Mouse (Mus musculus) lung, postnatal 14 days (tissue): ENCODE measurements around the gene N4bp2.

Source experiments
- DNase-seq: peaks from one replicate; pipeline ENCODE4 v3.0.0; 2021

Gene N4bp2

DNA sequence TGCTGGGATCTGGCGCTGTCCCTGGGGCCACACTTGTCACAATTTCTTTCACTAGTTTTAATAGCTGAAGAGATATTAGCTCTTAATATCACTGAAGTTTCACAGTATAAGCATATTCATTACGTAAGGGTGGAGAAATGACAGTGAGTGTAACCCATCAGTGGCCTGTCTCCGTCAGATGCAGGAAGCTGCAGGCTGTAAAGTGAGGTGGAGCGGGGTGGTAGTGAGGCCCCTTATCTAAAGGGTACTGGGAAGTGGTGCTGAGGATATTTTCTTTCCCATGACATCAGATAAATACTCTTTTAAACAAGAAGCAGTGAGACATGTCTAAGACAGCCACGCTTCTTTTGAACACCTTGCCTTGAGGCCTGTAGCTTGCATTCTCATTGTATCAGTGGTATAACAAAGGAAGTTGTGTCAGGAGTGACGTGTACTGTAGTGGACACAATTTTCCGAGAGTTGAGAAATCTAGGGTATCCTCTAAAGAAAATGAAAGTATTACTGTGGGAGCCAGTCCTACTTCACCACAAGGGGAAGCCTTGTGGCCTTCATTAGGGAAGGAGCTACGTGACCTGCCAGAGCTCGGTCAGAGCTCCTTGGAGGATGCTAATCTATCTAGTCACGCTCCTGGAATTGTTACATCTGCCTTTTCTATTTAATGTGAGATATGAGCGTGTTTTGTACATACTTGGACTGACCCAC lies 68.7 kb downstream of the N4bp2 start:
- no peak for DNase-seq

DNA sequence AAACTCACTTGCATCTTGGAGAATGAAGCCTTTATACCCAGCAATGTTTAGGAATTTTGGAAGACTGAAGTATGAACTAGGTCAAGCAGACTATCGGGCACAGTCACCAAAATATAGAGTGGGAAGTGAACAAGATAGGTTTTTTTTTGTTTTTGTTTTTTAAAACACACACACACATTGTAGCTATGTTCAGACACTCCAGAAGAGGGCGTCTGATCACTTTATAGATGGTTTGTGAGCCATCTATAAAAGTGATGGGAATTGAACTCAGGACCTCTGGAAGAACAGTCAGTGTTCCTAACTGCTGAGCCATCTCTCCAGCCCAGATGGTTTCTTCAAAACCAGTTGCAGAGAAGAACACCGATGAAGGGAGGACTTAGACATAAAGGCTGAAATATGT lies 69.8 kb downstream of the N4bp2 start:
- DNase-seq = no peak

DNA sequence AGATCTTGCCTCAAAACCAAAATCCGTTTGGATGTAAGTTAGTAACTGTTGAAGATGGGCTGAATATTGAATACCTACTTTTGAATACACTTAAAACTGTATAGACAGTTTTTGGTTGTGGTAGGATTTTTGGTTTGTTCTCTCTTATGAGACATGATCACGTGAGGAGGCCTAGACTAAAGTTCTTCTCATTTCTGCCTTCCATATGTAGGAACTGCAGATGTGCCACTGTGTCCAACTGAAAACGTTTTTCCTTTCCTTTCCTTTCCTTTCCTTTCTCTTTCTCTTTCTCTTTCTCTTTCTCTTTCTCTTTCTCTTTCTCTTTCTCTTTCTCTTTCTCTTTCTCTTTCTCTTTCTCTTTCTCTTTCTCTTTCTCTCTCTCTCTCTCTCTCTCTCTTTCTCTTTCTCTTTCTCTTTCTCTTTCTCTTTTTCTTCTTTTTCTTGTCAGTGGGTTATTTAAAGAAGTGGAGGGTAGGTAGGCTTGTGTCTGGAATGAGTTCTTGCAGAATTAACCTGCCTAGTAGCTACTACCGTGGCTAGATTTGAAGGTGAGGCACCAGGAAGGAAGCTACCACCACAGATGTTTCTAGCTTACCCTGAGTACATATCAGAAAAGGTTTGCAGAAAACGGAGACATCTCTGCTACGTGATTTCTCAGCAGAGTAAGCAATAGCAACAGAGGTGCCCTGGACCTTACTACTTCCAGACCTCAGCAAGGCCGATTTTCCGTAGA lies 70.6 kb downstream of the N4bp2 start:
- no peak for DNase-seq

DNA sequence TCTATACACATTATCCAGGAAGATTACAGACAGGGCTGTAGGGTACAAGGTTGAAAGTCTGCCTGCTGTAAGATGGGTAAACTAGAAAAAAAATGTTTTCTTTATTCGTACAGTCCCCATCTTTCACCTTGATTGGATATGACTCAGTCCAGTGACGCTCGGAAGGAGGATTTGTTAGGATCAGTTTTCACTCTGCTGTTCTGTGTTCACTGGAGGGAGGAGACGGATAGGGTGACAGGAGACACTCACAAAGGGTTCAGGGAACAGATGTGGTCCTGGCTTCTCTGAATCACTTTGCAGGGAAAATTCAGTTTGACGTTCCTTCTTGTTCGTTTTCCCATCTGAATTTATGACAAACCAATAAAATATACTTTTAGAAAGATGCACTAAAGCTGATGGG lies 74.7 kb downstream of the N4bp2 start:
- DNase-seq = no peak

DNA sequence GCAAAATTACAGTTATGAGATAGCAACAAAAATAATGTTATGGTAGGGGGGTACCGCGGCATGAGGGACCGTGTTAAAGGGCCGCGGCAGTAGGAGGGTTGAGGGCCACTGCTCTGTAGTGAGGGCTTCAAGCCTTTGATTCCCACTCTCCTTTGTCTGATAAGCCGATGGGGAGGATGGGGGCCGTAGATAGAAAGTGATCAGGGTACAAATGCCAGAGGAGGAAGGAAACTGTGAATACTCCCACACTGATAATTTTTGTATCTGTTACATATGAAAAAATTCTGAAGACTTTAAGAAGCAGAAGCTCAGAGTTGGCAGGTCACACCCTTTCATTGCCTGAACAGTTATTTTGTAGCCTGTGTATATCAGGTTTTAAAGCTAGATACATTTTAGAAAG lies 79.6 kb downstream of the N4bp2 start:
- no peak for DNase-seq

DNA sequence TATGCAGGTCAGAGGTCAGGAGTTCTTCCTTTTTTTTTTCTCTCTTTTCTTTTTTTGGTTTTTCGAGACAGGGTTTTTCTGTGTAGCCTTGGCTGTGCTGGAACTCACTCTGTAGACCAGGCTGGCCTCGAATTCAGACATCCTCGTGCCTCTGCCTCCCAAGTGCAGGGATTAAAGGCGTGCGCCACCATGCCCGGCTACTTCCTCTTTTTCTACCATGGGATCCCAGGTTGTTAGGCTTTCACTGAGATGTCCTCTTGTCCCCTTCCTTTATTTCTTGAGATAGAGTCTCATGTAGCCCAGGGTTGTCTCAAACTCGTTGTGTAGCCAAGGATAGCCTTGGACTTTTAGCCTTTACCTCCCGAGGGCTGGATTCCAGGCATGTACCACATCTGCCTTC lies 83.2 kb downstream of the N4bp2 start:
- DNase-seq = no peak

DNA sequence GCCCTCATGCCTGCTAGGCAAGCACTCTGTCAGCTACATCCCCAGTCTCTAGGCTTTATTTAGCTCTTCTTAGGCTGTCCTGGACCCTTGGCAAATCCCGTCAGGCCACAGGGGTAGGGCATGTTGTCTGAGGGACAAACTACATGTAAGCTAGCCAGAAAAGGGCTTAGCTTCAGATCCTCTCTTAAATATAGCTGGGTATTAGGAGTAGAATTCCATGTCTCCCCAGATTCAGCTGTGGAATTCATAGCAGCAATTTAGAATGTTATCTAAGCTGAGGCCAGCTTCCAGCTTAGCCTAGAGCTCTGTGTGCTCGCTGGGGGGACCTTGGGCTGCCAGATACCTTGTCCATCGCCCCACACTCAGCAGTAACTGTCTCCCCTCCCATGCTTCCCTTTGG lies 83.6 kb downstream of the N4bp2 start:
- DNase-seq = no peak

DNA sequence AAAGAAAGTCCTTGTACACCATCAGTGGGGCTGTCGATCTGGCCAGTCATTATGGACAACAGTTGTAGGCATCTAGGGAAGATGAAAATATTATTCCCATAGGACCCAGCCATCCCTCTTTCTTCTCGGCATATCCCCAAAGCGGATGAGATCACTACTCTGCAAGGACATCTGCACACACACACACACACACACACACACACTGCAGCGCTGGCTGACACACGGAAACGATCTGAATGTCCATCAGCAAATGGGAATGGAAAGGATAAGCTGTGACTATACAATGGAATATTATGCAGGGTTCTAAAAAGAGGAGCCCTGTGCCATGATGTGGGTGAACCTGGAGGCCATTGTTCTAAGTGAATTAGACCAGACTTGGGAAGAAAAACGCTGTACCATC lies 84.3 kb downstream of the N4bp2 start:
- DNase-seq = no peak

DNA sequence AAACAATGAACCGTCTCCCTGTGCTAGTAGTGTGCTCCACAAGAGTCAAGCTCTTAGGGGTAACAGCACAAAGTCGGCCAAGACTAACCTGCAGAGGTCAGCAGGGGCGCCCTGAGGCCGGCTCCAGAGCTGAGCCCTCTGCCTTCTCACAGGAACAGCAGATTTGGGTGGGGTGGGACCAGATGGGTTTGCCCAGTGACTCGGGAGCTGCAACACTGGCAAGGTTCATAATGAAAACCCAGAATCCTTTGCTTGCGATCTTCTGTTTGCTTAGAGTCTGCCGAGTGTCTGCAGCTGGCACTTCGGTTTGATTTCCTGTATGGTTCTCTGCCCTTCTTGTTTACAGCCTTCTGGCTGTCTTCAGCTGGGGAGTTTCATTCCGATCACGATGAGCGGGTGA lies 87.4 kb downstream of the N4bp2 start:
- DNase-seq = no peak

DNA sequence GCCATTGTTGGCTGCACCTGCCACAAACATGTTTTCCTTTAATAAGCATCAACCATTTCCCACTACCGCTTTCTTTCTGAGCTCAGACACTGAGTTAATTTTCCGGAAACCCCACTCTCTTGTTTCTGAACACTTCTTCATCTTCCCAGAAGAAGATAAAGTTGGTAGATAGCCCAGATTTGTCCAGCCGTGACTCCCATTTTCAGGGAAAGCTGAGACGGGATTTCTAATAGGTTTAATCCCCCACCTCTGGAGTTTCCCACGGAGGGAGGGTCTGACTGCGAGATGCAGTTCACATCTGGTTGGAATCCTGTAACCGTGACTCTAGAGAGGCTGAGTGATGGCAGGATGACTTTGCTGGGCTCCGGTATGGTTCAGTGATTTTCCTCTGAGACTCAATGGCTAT lies 91.5 kb downstream of the N4bp2 start:
- DNase-seq = no peak

DNA sequence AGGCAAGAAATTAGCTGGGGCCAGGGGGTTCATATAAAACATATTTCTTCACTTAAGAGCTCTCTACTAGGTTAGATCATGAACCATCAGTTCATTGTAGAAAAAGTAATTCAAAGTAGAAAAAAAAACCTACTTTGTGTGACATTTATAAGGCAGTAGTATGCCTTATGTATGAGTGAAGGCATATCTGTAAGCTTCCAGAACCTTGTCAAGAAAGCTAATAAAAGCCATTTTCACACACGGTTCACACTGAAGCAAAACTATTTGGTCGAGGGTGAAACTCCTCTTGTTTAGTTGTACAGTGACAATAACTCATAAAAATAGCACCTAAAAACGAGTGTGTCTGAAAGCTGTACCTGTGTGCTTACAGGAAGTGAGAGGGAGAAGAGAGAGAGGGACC lies 92.2 kb downstream of the N4bp2 start:
- DNase-seq = no peak

DNA sequence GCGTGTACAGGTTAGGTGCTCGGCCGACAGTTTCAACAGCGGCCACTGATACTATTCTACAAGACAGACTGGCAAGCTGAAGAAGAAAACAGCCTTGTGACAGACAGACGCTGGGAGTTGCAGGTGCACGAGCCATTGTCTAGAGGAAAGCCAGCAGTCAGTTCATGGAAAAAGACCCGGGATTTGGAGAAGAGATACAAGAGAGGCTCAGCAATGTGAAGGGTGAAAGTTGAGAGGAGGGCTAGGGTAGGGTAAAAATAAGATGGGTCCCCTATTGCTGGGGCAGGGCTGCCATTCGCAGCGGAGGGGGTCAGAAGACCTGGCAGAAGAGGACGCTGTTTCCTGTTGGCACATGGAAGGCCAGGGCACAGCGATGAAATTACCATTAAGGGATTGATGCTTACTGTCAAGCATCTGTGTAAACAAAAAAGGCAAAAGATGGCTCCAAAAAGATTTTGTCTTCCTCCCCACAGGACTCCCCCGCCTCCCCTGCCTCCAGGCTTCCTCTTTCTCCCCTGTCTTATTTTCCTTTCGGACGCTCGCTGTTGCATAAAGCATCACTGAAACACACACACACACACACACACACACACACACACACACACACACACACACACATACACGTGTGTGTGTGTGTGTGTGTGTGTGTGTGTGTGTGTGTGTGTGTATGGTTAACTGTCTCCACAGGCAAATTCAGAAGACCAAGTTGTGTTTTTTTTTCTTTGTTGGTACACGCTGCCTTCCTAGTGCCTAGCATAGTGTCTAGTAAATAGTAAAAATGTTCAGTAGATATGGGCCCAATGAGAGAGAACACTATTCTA lies 93.5 kb downstream of the N4bp2 start:
- no peak for DNase-seq

DNA sequence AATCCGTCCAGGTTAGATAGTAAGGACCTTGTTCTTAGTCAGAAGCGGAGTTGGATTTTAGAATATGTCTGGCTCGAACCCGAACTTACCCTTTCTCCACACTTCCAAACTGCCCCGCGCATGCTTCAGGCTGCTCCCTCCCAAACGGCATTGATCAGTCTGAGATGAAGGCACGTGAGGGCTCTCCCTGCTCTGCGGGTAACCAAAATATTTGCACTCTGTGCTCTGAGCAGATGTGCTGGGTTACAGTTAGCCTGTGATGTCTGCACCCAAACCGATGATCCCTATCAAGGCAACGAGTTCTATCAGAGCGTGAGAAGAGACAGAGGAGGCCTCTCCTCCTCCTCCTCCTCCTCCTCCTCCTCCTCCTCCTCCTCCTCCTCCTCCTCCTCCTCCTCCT lies 94.6 kb downstream of the N4bp2 start:
- no peak for DNase-seq

DNA sequence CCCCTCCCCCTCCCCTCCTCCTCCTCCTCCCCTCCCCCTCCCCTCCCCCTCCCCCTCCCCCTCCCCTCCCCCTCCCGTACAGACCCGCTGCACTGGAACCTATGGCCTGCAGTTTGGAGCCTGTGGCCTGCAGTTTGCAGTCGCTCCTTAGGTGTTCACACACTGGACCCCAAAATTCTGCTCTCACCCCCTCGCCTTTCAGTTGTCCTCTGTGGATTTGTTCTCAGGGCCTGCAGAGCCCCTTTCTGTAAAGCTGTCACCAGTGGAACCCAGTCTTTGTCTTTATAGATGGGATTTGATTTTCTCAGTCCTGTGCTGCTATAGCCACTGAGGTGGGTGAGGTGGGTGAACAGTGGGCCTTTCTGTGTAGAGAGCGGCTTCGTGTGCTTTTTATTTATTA lies 95.0 kb downstream of the N4bp2 start:
- DNase-seq = no peak

DNA sequence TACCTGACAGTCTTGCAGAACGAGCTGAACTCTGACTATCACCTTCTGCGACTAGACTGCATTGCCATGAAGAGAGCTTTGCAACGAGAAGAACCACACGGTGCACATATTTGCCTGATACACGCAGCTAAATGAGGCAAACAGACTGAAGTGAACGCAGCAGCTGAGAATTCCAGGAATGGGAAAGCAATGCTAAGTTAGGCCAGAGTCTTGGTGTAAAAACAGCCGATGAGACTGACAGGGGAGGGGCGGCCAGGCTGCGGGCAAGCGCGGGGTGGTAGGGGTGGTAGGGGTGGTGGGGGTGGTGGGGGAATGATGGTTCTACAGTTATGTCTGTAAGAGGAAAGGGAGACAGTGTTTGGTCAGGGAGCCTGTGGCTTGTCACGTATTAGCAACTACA lies 95.6 kb downstream of the N4bp2 start:
- peak; percentile 35 for DNase-seq

DNA sequence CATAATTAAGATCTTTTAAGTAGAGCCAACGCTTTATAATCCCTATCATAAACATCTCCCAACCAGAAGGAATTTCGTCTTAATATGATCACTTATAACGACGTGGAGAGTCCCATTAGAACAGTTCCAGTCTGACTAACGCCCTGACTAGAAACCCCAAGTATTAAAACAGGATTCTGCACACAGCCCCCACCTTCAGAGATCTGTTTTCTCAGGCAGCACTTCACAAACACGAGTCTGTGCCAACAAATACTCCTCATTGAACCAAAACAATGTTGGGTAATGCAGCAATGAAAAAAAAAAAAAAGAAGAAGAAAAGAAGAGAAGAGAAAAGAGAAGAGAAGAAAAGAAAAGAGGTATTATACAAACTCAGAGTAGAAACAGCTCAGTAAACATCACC lies 96.1 kb downstream of the N4bp2 start:
- DNase-seq = peak; percentile 18

DNA sequence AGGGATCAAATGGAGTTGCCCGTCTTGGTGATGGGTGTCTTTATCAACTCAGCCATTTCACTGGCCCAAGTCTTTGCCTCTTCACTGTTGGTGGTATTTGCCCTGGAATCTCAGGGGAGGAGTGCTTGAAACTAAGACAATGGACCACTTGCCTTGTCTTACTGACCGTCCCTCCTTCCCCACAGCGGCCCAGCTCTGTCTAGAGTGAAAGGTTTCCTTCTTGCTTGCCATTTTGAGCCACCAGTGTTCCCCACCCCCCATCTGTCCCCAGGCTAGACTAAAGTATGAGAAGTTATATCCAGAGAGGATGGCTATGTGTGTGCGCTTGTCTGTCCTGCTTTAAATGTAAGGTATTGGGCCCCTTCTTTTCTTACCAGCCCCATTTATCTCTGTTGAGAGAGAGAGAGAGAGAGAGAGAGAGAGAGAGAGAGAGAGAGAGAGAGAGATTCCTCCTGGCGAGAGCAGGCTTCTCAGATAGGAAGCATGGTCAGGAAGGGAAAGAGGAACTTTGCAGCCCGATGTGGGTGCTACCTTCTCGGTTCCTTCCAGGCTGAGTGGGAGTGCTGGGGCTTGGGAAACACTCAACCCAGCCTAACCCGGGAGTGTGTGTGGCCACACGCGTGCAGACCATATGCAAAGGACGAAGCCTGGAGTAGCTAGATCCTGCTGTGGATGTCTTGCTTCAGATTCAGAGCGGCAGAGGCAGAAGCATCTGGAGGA lies 97.1 kb downstream of the N4bp2 start:
- DNase-seq = peak; percentile 17

DNA sequence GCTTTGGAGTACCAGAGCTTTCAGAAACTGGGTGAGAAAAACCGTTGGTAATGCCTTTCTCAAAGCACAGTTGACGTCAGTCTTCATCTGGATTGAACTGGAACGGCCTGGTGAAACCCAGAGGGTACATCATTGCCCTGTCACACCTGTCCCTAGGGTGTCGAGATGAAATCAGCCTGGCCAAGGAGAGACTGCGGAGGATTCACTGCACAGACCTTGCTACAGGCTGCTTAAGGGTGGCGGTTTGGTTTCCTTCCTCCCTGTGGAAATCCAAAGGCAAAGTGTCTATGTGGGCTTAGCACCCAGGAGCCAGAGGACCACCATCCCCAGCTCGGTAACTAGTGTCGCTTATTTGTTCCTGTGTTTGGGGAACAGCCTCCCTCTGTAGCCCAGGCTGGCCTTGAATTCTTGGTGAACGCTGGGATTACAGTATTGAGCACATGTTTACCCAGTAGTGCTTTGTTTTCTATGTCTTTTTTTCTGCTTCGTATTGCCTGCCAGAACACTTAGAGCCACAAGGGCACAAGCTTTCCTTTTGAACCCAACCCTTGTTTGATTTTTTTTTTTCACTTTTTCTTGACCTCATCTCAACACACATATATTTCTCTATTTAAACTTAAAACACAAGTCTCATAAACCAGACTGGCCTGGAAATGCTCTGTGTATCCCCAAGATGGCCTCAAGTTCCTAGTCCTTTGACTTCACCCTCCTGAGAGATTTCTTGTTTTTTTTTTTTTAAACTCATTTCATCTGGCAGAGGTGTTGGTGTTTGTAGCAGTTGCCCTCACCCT lies 98.0 kb downstream of the N4bp2 start, which contains the start of gene Rhoh:
Gene Rhoh (plus strand): TSS at position 60 of the 791 bp plus-strand sequence.
- DNase-seq = no peak

DNA sequence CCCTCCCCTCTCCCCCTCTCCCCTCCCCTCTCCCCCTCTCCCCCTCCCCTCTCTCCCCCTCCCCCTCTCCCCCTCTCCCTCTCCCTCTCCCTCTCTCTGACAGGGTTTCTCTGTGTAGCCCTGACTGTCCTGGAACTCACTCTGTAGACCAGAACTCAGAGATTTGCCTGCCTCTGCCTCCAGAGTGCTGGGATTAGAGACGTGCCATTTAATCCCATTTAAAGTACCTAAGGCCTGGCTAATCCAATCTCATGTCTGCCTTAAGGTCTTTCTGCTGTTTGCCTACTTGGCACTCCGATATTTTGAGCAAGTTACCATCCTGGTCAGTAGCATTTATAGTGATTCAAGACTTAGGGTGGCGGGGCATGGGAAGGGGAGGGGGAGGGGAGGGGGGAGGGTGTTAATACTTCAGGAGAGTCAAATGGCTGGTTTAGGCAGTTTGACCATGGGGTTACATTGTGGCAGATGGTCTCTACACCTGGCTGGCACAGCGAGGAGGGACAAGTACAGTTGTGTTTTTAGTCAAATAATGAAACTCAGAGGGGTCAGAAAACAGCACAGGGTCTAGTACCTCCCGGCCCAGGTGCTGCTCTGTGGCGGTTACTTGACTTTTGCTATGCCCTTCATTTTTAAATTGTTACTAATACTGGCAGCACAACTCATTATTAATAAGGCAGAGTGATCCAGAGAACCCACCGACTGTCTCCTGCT lies 99.1 kb downstream of the N4bp2 start:
- no peak for DNase-seq

DNA sequence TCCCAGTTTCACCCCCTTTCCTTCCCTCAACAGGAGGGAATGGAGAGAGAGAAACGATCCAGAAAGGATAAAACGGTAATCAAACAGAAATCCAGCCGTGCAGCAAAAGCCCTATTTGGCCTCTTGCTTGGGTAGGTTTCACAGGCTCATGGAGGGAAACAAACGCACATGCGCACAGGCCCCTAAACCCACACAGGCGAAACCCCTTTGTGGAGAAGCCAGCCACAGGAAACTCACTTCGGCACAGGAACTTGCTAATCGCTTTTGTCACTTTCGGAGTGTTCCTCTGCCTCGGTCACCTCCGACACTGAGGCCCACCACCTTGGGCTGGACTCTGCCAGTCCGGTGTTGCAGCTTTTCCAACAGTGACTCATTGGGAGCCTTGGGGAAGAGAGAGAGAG lies 100.0 kb downstream of the N4bp2 start:
- DNase-seq = peak; percentile 50

DNA sequence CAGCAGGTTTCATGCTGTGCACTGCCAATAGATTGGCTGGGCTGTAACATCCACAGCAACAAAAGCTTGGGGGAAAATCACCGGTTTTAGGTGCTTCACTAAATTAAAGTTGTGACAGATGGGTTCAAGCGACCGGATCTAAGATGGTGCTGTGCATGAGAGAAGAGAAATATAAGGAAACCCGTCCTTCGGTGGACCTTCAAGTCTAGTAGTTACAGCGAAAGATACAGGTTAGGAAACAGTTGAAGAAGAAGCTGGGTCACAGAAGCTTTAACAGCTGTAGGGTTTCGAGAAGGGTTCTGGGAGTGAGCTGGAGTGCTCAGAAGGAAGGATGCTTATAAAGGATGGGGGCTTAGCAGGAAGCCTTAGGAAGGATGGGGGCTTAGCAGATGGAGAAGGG lies 101.2 kb downstream of the N4bp2 start:
- no peak for DNase-seq

DNA sequence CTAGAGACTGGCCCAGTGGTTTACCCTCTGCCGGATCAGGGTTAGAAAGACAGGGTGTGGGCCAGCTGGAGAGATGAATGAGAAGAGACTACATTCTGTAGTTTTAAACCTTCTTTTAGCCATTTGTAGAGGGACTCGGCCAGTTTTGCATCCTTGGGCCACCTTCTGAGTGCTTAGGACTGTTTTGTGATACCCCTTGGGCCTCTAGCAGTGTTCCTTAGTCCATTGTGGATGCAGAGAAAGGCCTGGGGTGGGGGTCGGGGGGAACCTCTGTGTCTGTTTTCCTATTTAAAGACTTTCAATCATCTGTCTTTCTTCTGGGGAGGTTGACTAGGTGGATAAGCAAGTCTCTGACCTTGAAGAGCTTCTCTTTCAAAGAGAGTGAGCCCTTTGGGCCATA lies 101.6 kb downstream of the N4bp2 start:
- no peak for DNase-seq
